Mouse (Mus musculus) lung, postnatal 0 days (tissue): Measurements from ENCODE around the gene Ptpn21. TPM values are rescaled to one million over a fixed set of nuclear protein-coding genes. Genes with fewer than 3 reads are reported as not detected.

Experiments used
- ATAC-seq: fragments of 200-750 bp; cut with Nextera tagmentation; 2 replicates; pipeline ENCODE4 v1.8.0; 2017; ENCODE audit warnings: moderate library complexity
- DNase-seq: peaks from one replicate; pipeline ENCODE4 v3.0.0-alpha.2; 2016; ENCODE audit warnings: low spot score
- H3K27ac ChIP-seq: fragments of 300-500 bp; sonication (generic); 2 replicates; pipeline ENCODE4 v1.5.1; 2014; ENCODE audit warnings: antibody characterized with exemption, mild to moderate bottlenecking, low read length, mixed read lengths
- H3K27me3 ChIP-seq: fragments of 300-500 bp; sonication (generic); replicated peaks from 2 replicates; pipeline ENCODE4 v1.6.1; 2014; ENCODE audit warnings: low read length, mixed read lengths; ENCODE audit not compliant: insufficient read depth
- H3K36me3 ChIP-seq: fragments of 300-500 bp; sonication (generic); 2 replicates; pipeline ENCODE4 v1.6.1; 2014; ENCODE audit warnings: low read length, mixed read lengths; ENCODE audit not compliant: insufficient read depth
- H3K4me1 ChIP-seq: fragments of 300-500 bp; sonication (generic); 2 replicates; pipeline ENCODE4 v1.6.1; 2014; ENCODE audit warnings: antibody characterized with exemption, low read depth, low read length, mixed read lengths; ENCODE audit not compliant: insufficient read depth
- H3K4me2 ChIP-seq: fragments of 300-500 bp; sonication (generic); replicated peaks from 2 replicates; pipeline ENCODE4 v1.6.1; 2014; ENCODE audit warnings: low read depth, mild to moderate bottlenecking, low read length, moderate library complexity, mixed read lengths
- H3K4me3 ChIP-seq: fragments of 300-500 bp; sonication (generic); 2 replicates; pipeline ENCODE4 v1.5.1; 2014; ENCODE audit warnings: low read depth, low read length
- H3K9ac ChIP-seq: fragments of 300-500 bp; sonication (generic); replicated peaks from 2 replicates; pipeline ENCODE4 v1.6.1; 2014; ENCODE audit warnings: low read depth, mild to moderate bottlenecking
- H3K9me3 ChIP-seq: fragments of 300-500 bp; sonication (generic); 2 replicates; pipeline ENCODE4 v1.6.1; 2016; ENCODE audit warnings: low read length, mixed read lengths
- CTCF ChIP-seq: IDR thresholded peaks from 2 replicates; pipeline ENCODE4 v1.5.1; 2016; ENCODE audit warnings: antibody characterized with exemption, mild to moderate bottlenecking
- EP300 ChIP-seq: IDR thresholded peaks from 2 replicates; pipeline ENCODE4 v1.6.1; 2016; ENCODE audit warnings: antibody characterized with exemption, mild to moderate bottlenecking, control low read depth
- WGBS: fragments of 180-500 bp; shearing (Covaris S2); extraction: QIAGEN DNeasy Blood & Tissue Kit; methylation state at CpG from one replicate; pipeline ENCODE4 v1.1.7; 2014; 5-methylcytosine and 5-hydroxymethylcytosine counted together
- polyA plus RNA-seq: library from polyadenylated mRNA; unstranded; fragments of >200 nt; fragmentation: Nextera tagmentation; extraction: Ambion mirVana; gene quantifications from 2 replicates; pipeline ENCODE4 v1.2.1, GENCODE M21; 2015

Ptpn21 gene
- polyA plus RNA-seq, 1 experiment from 2014 or later: 10.0 TPM

DNA sequence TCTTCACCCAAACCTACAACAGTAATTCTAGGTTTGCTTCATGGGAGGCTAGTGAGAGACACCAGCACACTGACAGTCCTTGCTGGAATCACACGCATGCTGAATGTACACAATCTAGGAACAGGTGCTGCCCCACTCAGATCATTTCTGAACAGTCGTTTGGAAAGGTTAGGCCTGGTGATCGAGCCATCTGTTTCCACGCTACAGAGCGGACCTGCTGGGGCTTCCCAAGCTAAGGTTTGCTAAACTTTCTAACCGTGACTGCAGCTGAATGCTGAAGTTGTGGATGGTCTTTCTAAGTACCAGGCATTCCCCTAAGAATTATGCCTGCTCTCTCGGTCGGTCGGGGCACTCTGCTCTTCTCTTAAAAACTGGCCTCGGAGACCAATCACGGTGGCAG lies 6.5 kb downstream of the Ptpn21 start:
- Histone ChIP-seq H3K4me1 (peaks cover 8% of the 10 kb centered on the region; the same call in 1 of the 2 replicates), H3K4me3 (no peak overlapping the region), H3K9me3 (no peaks in the 10 kb centered on the region), H3K4me2 (no peak overlapping the region), H3K27ac (no peak overlapping the region), H3K9ac (no peak overlapping the region), H3K27me3 (no peaks in the 10 kb centered on the region), H3K36me3 (no peaks in the 10 kb centered on the region)
- TF ChIP-seq EP300: no peak
- TF ChIP-seq CTCF: no peak
- 87% methylated on average over 11 of the region's 11 CpGs for whole genome bisulfite sequencing
- no peak for ATAC-seq
- DNase-seq: no peak

DNA sequence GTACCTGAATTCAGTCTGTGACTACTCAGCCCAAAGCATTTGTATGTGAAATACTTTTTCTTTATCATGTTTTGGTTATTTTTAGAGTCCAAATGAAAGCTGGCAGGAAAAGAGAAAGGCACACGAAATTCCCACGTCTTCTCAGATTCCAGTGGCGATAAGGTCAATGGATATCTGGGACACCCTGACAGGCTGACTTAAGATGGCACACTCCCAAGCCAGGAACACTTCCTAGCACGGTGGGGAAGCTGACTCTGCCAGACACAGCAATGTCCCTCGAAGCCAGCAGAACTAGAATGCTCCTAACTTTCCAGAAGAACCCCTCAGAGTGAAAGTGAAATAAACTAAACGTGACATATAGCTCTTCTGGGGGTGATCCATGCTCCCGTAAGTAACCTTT lies 10.0 kb downstream of the Ptpn21 start:
- DNase-seq (no peak), ATAC-seq (no peak)
- no peak overlapping the region for H3K9ac ChIP-seq
- H3K9me3 ChIP-seq: no peaks in the 10 kb centered on the region
- H3K4me3 ChIP-seq: no peak overlapping the region
- H3K4me2 ChIP-seq: no peak overlapping the region
- H3K27me3 ChIP-seq: no peaks in the 10 kb centered on the region
- no peak for TF ChIP-seq CTCF
- H3K4me1 ChIP-seq: no peaks in the 10 kb centered on the region
- WGBS: 46% methylated on average over 7 of the region's 7 CpGs
- no peak overlapping the region for H3K27ac ChIP-seq
- H3K36me3 ChIP-seq: no peaks in the 10 kb centered on the region

DNA sequence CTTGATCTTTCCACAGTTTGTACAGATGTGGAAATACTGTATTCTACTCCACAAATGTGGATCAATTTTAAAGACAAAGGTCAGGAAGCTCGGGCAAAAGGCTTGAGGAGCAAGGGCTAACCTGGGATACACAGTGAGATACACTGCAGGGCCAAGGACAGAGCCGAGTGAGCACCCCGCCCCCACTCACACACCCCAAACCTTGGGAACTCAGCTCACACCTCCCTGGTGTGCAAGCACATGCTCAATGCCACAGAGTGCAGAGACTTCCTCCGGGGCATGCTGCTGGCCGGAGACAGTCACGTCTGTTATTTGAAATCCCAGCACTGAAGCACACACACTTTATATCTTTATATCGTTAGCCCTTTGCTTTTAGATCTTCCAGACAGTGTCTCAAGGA lies 11.1 kb downstream of the Ptpn21 start:
- H3K4me1 ChIP-seq: no peaks in the 10 kb centered on the region
- H3K4me2 ChIP-seq: no peak overlapping the region
- no peaks in the 10 kb centered on the region for H3K36me3 ChIP-seq
- no peak overlapping the region for H3K27ac ChIP-seq
- H3K9ac ChIP-seq: no peak overlapping the region
- DNase-seq: no peak
- WGBS: 75% methylated on average over 7 of the region's 7 CpGs
- ATAC-seq: no peak; the same call in 1 of the 2 replicates
- H3K9me3 ChIP-seq: no peaks in the 10 kb centered on the region
- H3K4me3 ChIP-seq: no peak overlapping the region
- no peaks in the 10 kb centered on the region for H3K27me3 ChIP-seq
- TF ChIP-seq CTCF (no peak), EP300 (no peak)

DNA sequence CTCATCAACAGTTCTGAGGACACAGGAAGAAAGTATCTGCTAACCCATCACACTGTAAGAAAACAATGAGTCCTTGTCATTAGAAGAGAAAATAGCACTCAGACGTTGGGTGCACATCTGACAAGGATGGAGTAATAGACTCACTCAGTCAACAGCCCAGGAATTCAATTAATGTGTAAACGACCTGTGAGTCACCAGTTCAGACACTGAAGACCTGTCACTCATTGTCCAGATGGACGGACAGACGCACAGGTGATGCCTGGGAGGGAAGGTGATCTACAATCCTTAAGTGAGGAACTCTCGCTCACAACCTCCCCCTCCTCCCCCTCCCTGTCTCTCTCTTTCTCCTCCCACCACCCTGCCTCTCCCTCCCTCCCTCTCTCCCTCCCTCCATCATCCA lies 12.2 kb downstream of the Ptpn21 start:
- no peak overlapping the region for H3K4me3 ChIP-seq
- no peak overlapping the region for H3K27ac ChIP-seq
- WGBS: 51% methylated on average over 5 of the region's 5 CpGs
- no peaks in the 10 kb centered on the region for H3K9me3 ChIP-seq
- H3K27me3 ChIP-seq: no peaks in the 10 kb centered on the region
- H3K4me1 ChIP-seq: no peaks in the 10 kb centered on the region
- H3K9ac ChIP-seq: no peak overlapping the region
- H3K4me2 ChIP-seq: no peak overlapping the region
- peak; percentile 35 for DNase-seq
- ATAC-seq: peak; percentile 38; the same call in 1 of the 2 replicates
- no peak for TF ChIP-seq CTCF
- TF ChIP-seq EP300: no peak
- H3K36me3 ChIP-seq: no peaks in the 10 kb centered on the region

DNA sequence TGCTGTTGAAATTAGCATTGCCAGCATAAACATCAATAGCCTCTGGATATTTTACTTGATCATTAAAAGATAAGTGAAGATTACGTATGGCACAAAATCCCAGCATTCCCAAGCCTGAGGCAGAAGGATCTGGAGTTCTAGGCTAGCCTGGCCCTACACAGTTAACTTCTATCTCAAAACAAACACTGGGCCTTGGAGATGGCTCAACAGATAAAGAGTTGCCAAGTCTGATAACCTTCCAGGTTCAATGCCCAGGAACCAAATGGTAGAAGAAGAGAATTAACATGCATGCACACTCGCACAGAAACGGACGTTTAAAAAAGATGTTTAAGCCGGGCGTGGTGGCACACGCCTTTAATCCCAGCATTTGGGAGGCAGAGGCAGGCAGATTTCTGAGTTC lies 13.0 kb downstream of the Ptpn21 start:
- no peak overlapping the region for H3K4me2 ChIP-seq
- WGBS: 87% methylated on average over 7 of the region's 7 CpGs
- H3K36me3 ChIP-seq: no peaks in the 10 kb centered on the region
- H3K27ac ChIP-seq: no peak overlapping the region
- no peaks in the 10 kb centered on the region for H3K4me1 ChIP-seq
- ATAC-seq (no peak), DNase-seq (no peak)
- no peak overlapping the region for H3K9ac ChIP-seq
- no peaks in the 10 kb centered on the region for H3K27me3 ChIP-seq
- H3K4me3 ChIP-seq: no peak overlapping the region
- H3K9me3 ChIP-seq: no peaks in the 10 kb centered on the region
- TF ChIP-seq EP300: no peak
- TF ChIP-seq CTCF: no peak

DNA sequence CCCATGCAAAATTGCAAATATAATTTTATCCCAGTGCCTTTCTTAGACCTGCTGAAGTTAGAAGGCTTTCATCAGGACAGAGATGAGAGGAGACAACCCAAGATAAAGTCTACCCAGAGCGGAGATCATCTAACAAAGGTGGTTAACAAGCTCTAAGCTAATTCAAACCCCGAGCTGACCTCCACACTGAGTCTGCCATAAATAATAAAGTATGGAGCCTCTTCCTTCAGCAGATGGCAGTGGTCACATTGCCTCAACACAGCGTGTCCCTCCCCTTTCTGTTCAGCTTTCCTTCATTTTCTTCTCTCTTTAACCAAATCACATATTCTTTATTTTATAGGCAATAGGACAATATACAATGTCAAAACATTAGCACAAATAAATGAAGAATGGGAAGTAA lies 16.2 kb downstream of the Ptpn21 start:
- TF ChIP-seq CTCF: no peak
- H3K36me3 ChIP-seq: no peaks in the 10 kb centered on the region
- 78% methylated on average over 3 of the region's 3 CpGs for WGBS
- no peak overlapping the region for H3K4me2 ChIP-seq
- H3K27me3 ChIP-seq: no peaks in the 10 kb centered on the region
- no peak overlapping the region for H3K9ac ChIP-seq
- DNase-seq: no peak
- no peak for ATAC-seq
- H3K4me1 ChIP-seq: no peaks in the 10 kb centered on the region
- H3K9me3 ChIP-seq: no peaks in the 10 kb centered on the region
- H3K4me3 ChIP-seq: no peak overlapping the region
- H3K27ac ChIP-seq: no peak overlapping the region

DNA sequence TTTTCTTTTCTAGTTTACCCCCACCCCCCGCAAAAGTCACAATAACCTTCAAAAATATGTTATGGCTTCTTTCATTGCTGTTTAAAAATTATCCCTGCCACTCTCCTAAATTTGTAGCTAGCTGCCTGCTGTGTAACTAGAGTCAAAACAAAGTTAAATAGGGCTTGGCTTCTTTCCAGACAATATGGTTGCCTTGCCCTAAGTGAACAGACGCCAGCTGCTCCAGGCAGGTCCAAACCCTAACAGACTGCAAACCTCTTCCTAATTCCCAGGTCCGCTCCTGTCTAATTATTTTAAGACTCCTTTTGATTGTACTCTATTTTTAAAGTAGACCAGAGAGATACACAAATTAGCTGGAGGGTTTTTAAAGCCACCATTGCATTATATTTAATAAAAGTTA lies 16.6 kb downstream of the Ptpn21 start:
- no peak overlapping the region for H3K4me3 ChIP-seq
- DNase-seq (peak; percentile 53), ATAC-seq (no peak)
- no peak overlapping the region for H3K27ac ChIP-seq
- no peaks in the 10 kb centered on the region for H3K27me3 ChIP-seq
- H3K9ac ChIP-seq: no peak overlapping the region
- H3K4me1 ChIP-seq: no peaks in the 10 kb centered on the region
- no peaks in the 10 kb centered on the region for H3K36me3 ChIP-seq
- no peak overlapping the region for H3K4me2 ChIP-seq
- WGBS: 42% methylated on average over 3 of the region's 3 CpGs
- no peak for TF ChIP-seq CTCF
- no peak for TF ChIP-seq EP300
- H3K9me3 ChIP-seq: no peaks in the 10 kb centered on the region
